Mouse (Mus musculus) embryonic fibroblast, embryonic 13.5 days (primary cell): ENCODE results near the gene Ugt1a10.
"Not testable (repeated sequence)": the region's sequence is repeated elsewhere in the genome, so short reads cannot be mapped to it uniquely, and the experiment has no call there.

Experiments used
- CTCF ChIP-seq: IDR thresholded peaks from 2 replicates; pipeline ENCODE4 v1.5.1; 2011; ENCODE audit warnings: mild to moderate bottlenecking, control low read depth, low read length, moderate library complexity, borderline replicate concordance; ENCODE audit not compliant: insufficient read depth
- POLR2A ChIP-seq: IDR thresholded peaks from 2 replicates; pipeline ENCODE4 v1.6.1; 2011; ENCODE audit warnings: low read depth, mild to moderate bottlenecking, control low read depth, low read length, moderate library complexity

GRCm38 (mm10) chr1:88130223-88130622 lies 75.0 kb downstream of the Ugt1a10 start:
- not testable (repeated sequence) for TF ChIP-seq CTCF, POLR2A
